Mouse (Mus musculus) lung, adult 2 months (tissue): ENCODE data around the gene Abi2.

Source experiments
- CTCF ChIP-seq: fragments of 200-500 bp; IDR thresholded peaks from 2 replicates; pipeline ENCODE4 v1.5.1; 2011; ENCODE audit warnings: mild to moderate bottlenecking, low read length, control low read depth; ENCODE audit not compliant: insufficient read depth
- POLR2A ChIP-seq: fragments of 200-500 bp; IDR thresholded peaks from 2 replicates; pipeline ENCODE4 v1.6.1; 2011; ENCODE audit warnings: low read depth, mild to moderate bottlenecking, control low read depth, low read length, borderline replicate concordance; ENCODE audit errors: extremely low read depth

GRCm38 (mm10) chr1:60482881-60483280, 73.5 kb downstream of the Abi2 start:
- TF ChIP-seq POLR2A (no peak), CTCF (no peak)
